Mouse (Mus musculus): ENCODE results near the gene Slc22a15. TPM values are rescaled to one million over a fixed set of nuclear protein-coding genes. Genes with fewer than 3 reads are reported as not detected.

Slc22a15 gene
- polyA plus RNA-seq, 1 experiment from 2014 or later = 7.2 TPM

DNA sequence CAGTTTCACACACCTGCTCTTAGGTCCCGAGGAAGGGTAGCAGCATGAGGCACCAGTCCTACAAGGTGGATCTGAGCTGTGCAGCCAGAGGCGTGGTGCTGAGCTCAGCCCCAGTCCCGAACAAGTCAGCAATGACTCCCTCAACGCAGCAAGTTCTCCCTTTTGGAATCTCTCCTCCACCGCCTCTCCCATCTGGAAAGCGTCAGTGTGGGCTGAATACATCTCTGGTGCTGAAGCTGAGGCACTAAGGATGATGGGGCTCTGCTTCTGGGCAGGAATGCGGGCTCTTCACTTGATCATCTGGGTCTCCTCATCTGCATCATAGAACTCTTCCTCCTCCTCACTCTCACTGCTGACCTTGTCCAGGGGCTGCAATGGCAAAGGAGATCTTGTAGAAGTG is 64.1 kb downstream of the Slc22a15 start:
- Histone ChIP-seq H3K4me3 (replicated peaks) (no peak overlapping the region), H3K9me3 (replicated peaks) (no peaks in the 10 kb centered on the region), H3K4me2 (replicated peaks) (no peak overlapping the region), H3K27ac (replicated peaks) (no peak overlapping the region), H3K36me3 (peaks cover 30% of the 10 kb centered on the region), H3K4me1 (no peaks in the 10 kb centered on the region), H3K9ac (no peak overlapping the region), H3K27me3 (no peaks in the 10 kb centered on the region)
- no peak for ATAC-seq (ENCODE audit: insufficient number of reproducible peaks, low FRiP score, low TSS enrichment, low read depth)
- WGBS = 63% methylated on average over 7 of the region's 7 CpGs

DNA sequence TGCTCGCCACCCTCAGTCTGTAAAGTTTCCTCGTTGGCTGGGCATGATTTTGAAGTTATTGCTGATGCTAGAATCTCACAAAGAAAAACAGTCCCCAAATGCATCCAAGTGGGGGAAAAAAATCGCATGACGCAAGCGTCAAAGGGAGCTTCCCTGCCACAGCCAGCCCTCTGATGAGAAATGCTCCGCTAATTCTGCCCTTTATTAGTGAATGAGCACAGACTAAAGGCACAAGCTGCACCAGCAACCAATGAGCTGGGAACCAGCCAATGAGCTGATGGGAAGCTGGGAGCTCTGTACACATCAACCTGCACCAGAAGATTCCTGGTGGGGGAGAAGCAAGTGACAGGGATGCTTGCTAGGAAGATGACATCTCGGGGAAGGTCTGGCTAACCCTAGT is 64.5 kb downstream of the Slc22a15 start:
- Histone ChIP-seq H3K27me3 (no peaks in the 10 kb centered on the region), H3K27ac (replicated peaks) (no peak overlapping the region), H3K9me3 (replicated peaks) (no peaks in the 10 kb centered on the region), H3K4me3 (replicated peaks) (no peak overlapping the region), H3K4me1 (no peaks in the 10 kb centered on the region), H3K36me3 (peaks cover 30% of the 10 kb centered on the region), H3K4me2 (replicated peaks) (no peak overlapping the region), H3K9ac (no peak overlapping the region)
- WGBS = 87% methylated on average over 7 of the region's 7 CpGs
- ATAC-seq (ENCODE audit: insufficient number of reproducible peaks, low FRiP score, low TSS enrichment, low read depth) = no peak

DNA sequence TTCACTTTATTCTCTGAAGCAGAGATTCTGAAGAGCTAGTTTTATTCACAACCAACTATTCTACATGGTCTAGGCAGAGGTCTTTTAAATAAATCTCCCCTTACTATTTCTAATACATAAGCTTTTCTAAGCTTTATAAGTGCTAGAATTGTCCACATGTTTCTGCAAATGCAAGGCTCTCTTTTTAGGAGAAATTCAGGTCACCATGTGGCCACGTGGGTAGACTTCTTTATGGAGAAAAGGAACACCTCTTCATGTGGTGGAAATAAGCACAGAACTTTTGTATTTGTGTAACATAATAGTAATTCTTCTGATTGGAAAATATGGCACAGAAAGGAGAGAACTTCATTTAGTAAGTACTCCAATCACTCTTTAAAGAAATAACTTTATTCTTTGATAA is 70.2 kb downstream of the Slc22a15 start:
- H3K9ac ChIP-seq = no peak overlapping the region
- no peak overlapping the region for H3K27ac ChIP-seq (replicated peaks)
- H3K36me3 ChIP-seq = no peaks in the 10 kb centered on the region
- no peaks in the 10 kb centered on the region for H3K27me3 ChIP-seq
- no peaks in the 10 kb centered on the region for H3K9me3 ChIP-seq (replicated peaks)
- 72% methylated on average over 1 of the region's 1 CpGs for WGBS
- no peak for ATAC-seq (ENCODE audit: insufficient number of reproducible peaks, low FRiP score, low TSS enrichment, low read depth)
- H3K4me3 ChIP-seq (replicated peaks) = no peak overlapping the region
- H3K4me1 ChIP-seq = no peaks in the 10 kb centered on the region
- H3K4me2 ChIP-seq (replicated peaks) = no peak overlapping the region

GRCm38 (mm10) chr3:101851363-101851762 is 72.9 kb downstream of the Slc22a15 start:
- H3K4me1 ChIP-seq = no peaks in the 10 kb centered on the region
- H3K36me3 ChIP-seq = no peaks in the 10 kb centered on the region
- H3K9me3 ChIP-seq (replicated peaks) = no peaks in the 10 kb centered on the region
- H3K27ac ChIP-seq (replicated peaks) = no peak overlapping the region
- no peak overlapping the region for H3K4me2 ChIP-seq (replicated peaks)
- ATAC-seq (ENCODE audit: insufficient number of reproducible peaks, low FRiP score, low TSS enrichment, low read depth) = no peak
- no peak overlapping the region for H3K9ac ChIP-seq
- WGBS = 62% methylated on average over 6 of the region's 6 CpGs
- no peaks in the 10 kb centered on the region for H3K27me3 ChIP-seq
- no peak overlapping the region for H3K4me3 ChIP-seq (replicated peaks)

DNA sequence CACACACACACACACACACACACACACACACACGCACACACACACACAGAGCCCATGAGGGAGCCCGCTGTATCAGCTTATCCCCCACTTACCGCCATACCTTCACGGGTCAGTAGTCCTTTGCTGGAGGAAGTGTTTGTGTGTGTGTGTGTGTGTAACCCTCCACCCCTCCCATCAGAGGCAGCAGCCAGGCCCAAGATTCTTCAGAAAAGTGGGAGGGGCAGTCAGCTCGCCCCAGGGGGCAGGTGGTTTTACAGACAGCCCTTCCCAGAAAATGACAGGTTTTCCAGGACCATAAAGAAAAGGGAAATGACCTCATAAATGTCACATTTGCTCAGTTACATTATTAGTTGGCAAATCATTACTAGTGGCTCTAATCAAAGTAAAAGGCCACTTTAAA is 75.4 kb downstream of the Slc22a15 start, which contains the start of gene Mab21l3:
Gene Mab21l3 (minus strand): TSS at position 144 of the 400 bp plus-strand sequence.
- no peak within 1 kb of the TSS for H3K4me3 ChIP-seq (replicated peaks)
- H3K4me2 ChIP-seq (replicated peaks) = no peak within 1 kb of the TSS
- 78% methylated on average over 5 of the region's 5 CpGs for WGBS
- H3K27ac ChIP-seq (replicated peaks) = no peak within 1 kb of the TSS
- H3K36me3 ChIP-seq = no peaks in the 10 kb centered on the region
- H3K4me1 ChIP-seq = no peaks in the 10 kb centered on the region
- ATAC-seq (ENCODE audit: insufficient number of reproducible peaks, low FRiP score, low TSS enrichment, low read depth) = no peak
- H3K27me3 ChIP-seq = no peaks in the 10 kb centered on the region
- H3K9ac ChIP-seq = no peak within 1 kb of the TSS
- H3K9me3 ChIP-seq (replicated peaks) = no peaks in the 10 kb centered on the region

GRCm38 (mm10) chr3:101846096-101846495 is 78.2 kb downstream of the Slc22a15 start:
- WGBS = 31% methylated on average over 4 of the region's 4 CpGs
- Histone ChIP-seq H3K27ac (replicated peaks) (no peak overlapping the region), H3K4me3 (replicated peaks) (no peak overlapping the region), H3K9me3 (replicated peaks) (no peaks in the 10 kb centered on the region), H3K27me3 (no peaks in the 10 kb centered on the region), H3K36me3 (no peaks in the 10 kb centered on the region), H3K4me2 (replicated peaks) (no peak overlapping the region), H3K4me1 (no peaks in the 10 kb centered on the region), H3K9ac (no peak overlapping the region)
- ATAC-seq (ENCODE audit: insufficient number of reproducible peaks, low FRiP score, low TSS enrichment, low read depth) = no peak

GRCm38 (mm10) chr3:101842372-101843094 is 81.7 kb downstream of the Slc22a15 start:
- no peak overlapping the region for H3K4me2 ChIP-seq (replicated peaks)
- 70% methylated on average over 7 of the region's 7 CpGs for WGBS

DNA sequence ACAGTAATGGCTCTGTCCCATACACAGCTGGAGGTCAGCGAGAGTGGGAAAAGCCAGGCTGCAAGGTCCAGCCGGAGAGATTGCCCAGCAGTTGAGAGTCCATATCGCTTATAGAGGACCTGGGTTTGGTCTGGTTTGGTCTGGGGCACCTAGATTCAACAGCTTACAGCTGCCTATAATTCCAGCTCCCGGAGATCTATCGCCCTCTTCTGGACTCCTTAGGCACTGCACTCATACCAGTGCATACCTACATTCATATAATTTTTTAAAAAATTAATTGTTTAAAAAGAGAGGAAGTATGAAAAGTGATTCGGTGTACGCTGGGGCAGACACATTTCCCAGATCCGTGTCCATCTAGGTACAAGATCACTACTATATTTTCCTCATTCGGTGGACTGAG is 84.9 kb downstream of the Slc22a15 start:
- no peak overlapping the region for H3K27ac ChIP-seq (replicated peaks)
- no peak for ATAC-seq (ENCODE audit: insufficient number of reproducible peaks, low FRiP score, low TSS enrichment, low read depth)
- H3K27me3 ChIP-seq = no peaks in the 10 kb centered on the region
- no peak overlapping the region for H3K9ac ChIP-seq
- WGBS = 89% methylated on average over 9 of the region's 9 CpGs
- H3K4me3 ChIP-seq (replicated peaks) = no peak overlapping the region
- H3K36me3 ChIP-seq = no peaks in the 10 kb centered on the region
- no peaks in the 10 kb centered on the region for H3K9me3 ChIP-seq (replicated peaks)
- H3K4me1 ChIP-seq = peaks cover 19% of the 10 kb centered on the region
- H3K4me2 ChIP-seq (replicated peaks) = no peak overlapping the region

More at GRCm38 (mm10) chr3:101842372-101843094, 81.7 kb downstream of the Slc22a15 start:
- Histone ChIP-seq H3K36me3 (no peaks in the 10 kb centered on the region), H3K27ac (replicated peaks) (no peak overlapping the region), H3K9ac (no peak overlapping the region), H3K27me3 (no peaks in the 10 kb centered on the region), H3K4me1 (no peaks in the 10 kb centered on the region), H3K9me3 (replicated peaks) (no peaks in the 10 kb centered on the region), H3K4me3 (replicated peaks) (no peak overlapping the region)
- ATAC-seq (ENCODE audit: insufficient number of reproducible peaks, low FRiP score, low TSS enrichment, low read depth) = no peak; the same call in 1 of the 2 replicates

- 86% methylated on average over 3 of the region's 3 CpGs for WGBS
- Histone ChIP-seq H3K27ac (replicated peaks) (peak overlapping the region; percentile 77; the same call in 1 of the 2 replicates), H3K27me3 (no peaks in the 10 kb centered on the region), H3K4me2 (replicated peaks) (no peak overlapping the region), H3K9me3 (replicated peaks) (no peaks in the 10 kb centered on the region), H3K4me3 (replicated peaks) (no peak overlapping the region), H3K36me3 (no peaks in the 10 kb centered on the region), H3K4me1 (peaks cover 24% of the 10 kb centered on the region), H3K9ac (no peak overlapping the region)
- no peak for ATAC-seq (ENCODE audit: insufficient number of reproducible peaks, low FRiP score, low TSS enrichment, low read depth)
Observed at GRCm38 (mm10) chr3:101836971-101837370, 87.3 kb downstream of the Slc22a15 start.

DNA sequence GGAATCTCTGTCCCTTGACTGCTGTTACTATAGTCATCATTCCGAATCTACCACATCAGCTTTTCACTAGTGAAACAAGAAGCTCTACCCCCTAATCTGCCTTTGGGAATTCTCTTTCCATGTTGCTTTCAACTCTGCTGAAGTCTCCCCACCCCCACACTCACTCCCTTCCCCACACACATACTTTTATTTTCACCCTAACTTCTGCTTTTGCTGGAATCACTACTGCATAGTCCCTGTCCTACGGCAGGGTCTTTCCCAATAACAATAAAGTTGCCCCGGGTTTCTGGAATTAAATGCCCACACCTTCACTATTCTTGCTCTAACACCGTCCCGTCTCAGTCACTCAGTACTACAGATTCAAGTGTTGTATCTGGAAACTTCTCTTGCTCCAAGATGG is 87.7 kb downstream of the Slc22a15 start:
- H3K9ac ChIP-seq = no peak overlapping the region
- no peaks in the 10 kb centered on the region for H3K9me3 ChIP-seq (replicated peaks)
- no peaks in the 10 kb centered on the region for H3K36me3 ChIP-seq
- H3K4me2 ChIP-seq (replicated peaks) = peak overlapping the region; percentile 49
- WGBS = 64% methylated on average over 5 of the region's 5 CpGs
- no peaks in the 10 kb centered on the region for H3K27me3 ChIP-seq
- H3K4me3 ChIP-seq (replicated peaks) = peak overlapping the region; percentile 19
- peak overlapping the region; percentile 77 for H3K27ac ChIP-seq (replicated peaks)
- ATAC-seq (ENCODE audit: insufficient number of reproducible peaks, low FRiP score, low TSS enrichment, low read depth) = no peak
- H3K4me1 ChIP-seq = peaks cover 29% of the 10 kb centered on the region

GRCm38 (mm10) chr3:101836045-101836444 is 88.2 kb downstream of the Slc22a15 start:
- Histone ChIP-seq H3K9me3 (replicated peaks) (no peaks in the 10 kb centered on the region), H3K27ac (replicated peaks) (peak overlapping the region; percentile 77), H3K36me3 (no peaks in the 10 kb centered on the region), H3K9ac (no peak overlapping the region), H3K4me3 (replicated peaks) (peak overlapping the region; percentile 19), H3K27me3 (no peaks in the 10 kb centered on the region), H3K4me2 (replicated peaks) (peak overlapping the region; percentile 49), H3K4me1 (peaks cover 30% of the 10 kb centered on the region)
- WGBS = under 1% methylated on average over 8 of the region's 8 CpGs
- peak; percentile 94 for ATAC-seq (ENCODE audit: insufficient number of reproducible peaks, low FRiP score, low TSS enrichment, low read depth)
